Comparison of ENCODE assay signal across 19 mouse cellular contexts in the genomic region with DNA sequence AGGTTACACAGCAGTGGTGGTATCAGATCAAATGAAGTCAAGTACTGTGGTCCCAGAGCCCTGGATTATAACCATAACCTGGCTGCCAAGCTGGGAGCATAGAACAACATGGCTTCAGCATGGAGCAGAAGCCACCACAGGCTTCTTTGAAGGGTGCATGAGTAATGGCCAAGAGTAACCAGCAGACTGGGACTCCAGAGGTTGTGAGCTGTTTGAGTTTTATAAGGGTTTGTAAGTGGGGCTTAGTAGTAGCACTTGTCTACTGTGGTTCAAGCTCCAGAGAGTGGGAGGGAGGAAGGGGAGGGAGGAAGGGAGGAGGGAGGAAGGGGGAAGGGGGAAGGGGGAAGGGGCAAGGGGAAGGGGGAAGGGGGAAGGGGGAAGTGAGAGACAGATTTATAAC.
"Had no signal": no experiment of that assay in that cellular context is flagged by ENCODE, and none has a peak within 500 bp of the region (broad histone marks: within the 10 kb centered on the region; RNA-seq: fewer than 3 reads in every experiment).

No protein-coding gene starts in this region.

- H3K9ac ChIP-seq: limb, embryonic 13.5 days; liver, embryonic 12.5 days; liver, embryonic 15.5 days; midbrain, embryonic 13.5 days had no signal

- H3K27ac ChIP-seq: kidney, postnatal 0 days; layer of hippocampus, adult 2 months; limb, embryonic 10.5 days; limb, embryonic 13.5 days; liver, embryonic 12.5 days; liver, embryonic 15.5 days; macrophage; midbrain, embryonic 13.5 days; stomach, postnatal 0 days had no signal

- H3K9me3 ChIP-seq: limb, embryonic 10.5 days; liver, embryonic 12.5 days; liver, embryonic 15.5 days; midbrain, embryonic 13.5 days had no signal

- H3K36me3 ChIP-seq: limb, embryonic 10.5 days; limb, embryonic 13.5 days; liver, embryonic 12.5 days; liver, embryonic 15.5 days had no signal

- H3K4me3 ChIP-seq: layer of hippocampus, adult 2 months; limb, embryonic 10.5 days; limb, embryonic 13.5 days; liver, embryonic 12.5 days; liver, embryonic 15.5 days; midbrain, embryonic 13.5 days had no signal

- H3K4me2 ChIP-seq: limb, embryonic 13.5 days; liver, embryonic 12.5 days; liver, embryonic 15.5 days; midbrain, embryonic 13.5 days had no signal

- DNase-seq: kidney, adult 2 months; kidney, postnatal 25 days; layer of hippocampus, adult 9-11 months; liver; right cerebral cortex, adult 18-20 months; right cerebral cortex, postnatal 14 days; thymus, adult 2 months; thymus, postnatal 14 days; thymus, postnatal 4 days had no signal

- H3K4me1 ChIP-seq: liver, embryonic 12.5 days; liver, embryonic 15.5 days had no signal

- H3K27me3 ChIP-seq: limb, embryonic 13.5 days; liver, embryonic 15.5 days had no signal

- ATAC-seq: intestine, postnatal 0 days; liver, embryonic 12.5 days; midbrain, embryonic 13.5 days had no signal
